ENCODE assay signal across 11 mouse cellular contexts in genomic region chr7:122575506-122575905, GRCm38 (mm10).
DNase-seq lines count a peak whose midpoint lies in the region; TF ChIP-seq lines count a peak whose summit lies in the region.
"Had no signal": no experiment of that assay in that cellular context is flagged by ENCODE, and none has a peak within 500 bp of the region (broad histone marks: within the 10 kb centered on the region; RNA-seq: fewer than 3 reads in every experiment).

No protein-coding gene starts in this region.

- H3K27me3 ChIP-seq in heart, embryonic 10.5 days (ENCODE audit: insufficient read depth, poor library complexity, severe bottlenecking): no peaks in the 10 kb centered on the region
- no peaks in the 10 kb centered on the region for H3K27me3 ChIP-seq in heart, adult 2 months (ENCODE audit: control insufficient read depth, insufficient read depth, low read length)
- H3K27me3 ChIP-seq: liver, embryonic 15.5 days; neural tube, embryonic 12.5 days had no signal

- H3K9me3 ChIP-seq in heart, embryonic 10.5 days: no peaks in the 10 kb centered on the region
- H3K9me3 ChIP-seq: liver, embryonic 15.5 days; neural tube, embryonic 12.5 days had no signal

- no peak overlapping the region for H3K9ac ChIP-seq in heart, adult 2 months (ENCODE audit: low read depth, low read length)
- H3K9ac ChIP-seq: liver, embryonic 15.5 days; neural tube, embryonic 12.5 days had no signal

- no peak for TF ChIP-seq POLR2A in heart, adult 2 months (IDR thresholded peaks at IDR 0.05; ENCODE audit: insufficient read depth, low read depth, low read length)

- no peaks in the 10 kb centered on the region for H3K36me3 ChIP-seq in heart, embryonic 10.5 days
- no peaks in the 10 kb centered on the region for H3K36me3 ChIP-seq in heart, adult 2 months (ENCODE audit: control insufficient read depth, insufficient read depth, low read length)
- H3K36me3 ChIP-seq: liver, embryonic 15.5 days; neural tube, embryonic 12.5 days had no signal

- peak; percentile 78 for DNase-seq in heart, embryonic 10.5 days (ENCODE audit: low spot score)
- DNase-seq in heart, adult 2 months: no peak
- peak in 1 of 2 experiments; percentile 39 for DNase-seq in layer of hippocampus, adult 2 months (ENCODE audit: low spot score in 2 of 2)
- no peak for DNase-seq in layer of hippocampus, postnatal 14 days (ENCODE audit: low spot score in 2 of 2)
- DNase-seq in embryo, embryonic 10.5 days (ENCODE audit: low spot score): peak; percentile 54
- DNase-seq in retina, postnatal 1 day: peak; percentile 90
- DNase-seq in spleen, postnatal 14 days (ENCODE audit: low spot score in 2 of 2): no peak
- no peak for DNase-seq in spleen, adult 18-20 months
- DNase-seq: cerebellum, postnatal 36 days had no signal

- H3K27ac ChIP-seq in heart, embryonic 10.5 days: 0 out of 2 replicates have a peak overlapping the region, but pooled peaks have one; percentile 48
- H3K27ac ChIP-seq in heart, adult 2 months: no peak overlapping the region
- peak overlapping the region; percentile 77; the same call in 1 of the 2 replicates for H3K27ac ChIP-seq in layer of hippocampus, adult 2 months
- H3K27ac ChIP-seq: liver, embryonic 15.5 days; neural tube, embryonic 12.5 days had no signal

- no peaks in the 10 kb centered on the region for H3K79me2 ChIP-seq in heart, adult 2 months (replicated peaks; ENCODE audit: control insufficient read depth, insufficient read depth, low read length)

- WGBS in heart, embryonic 10.5 days: 40% methylated on average over 8 of the region's 8 CpGs
- WGBS in heart, adult 2 months: 49% methylated on average over 8 of the region's 8 CpGs

- no peak for TF ChIP-seq EP300 in heart, adult 2 months (IDR thresholded peaks at IDR 0.05; ENCODE audit: insufficient read depth, low read depth, low read length)

- intact Hi-C loops in heart, adult 2 months (cut with DNase I): no loop called here

- TF ChIP-seq CTCF in heart, adult 2 months (IDR thresholded peaks at IDR 0.05): no peak
- TF ChIP-seq CTCF in layer of hippocampus, adult 2 months (conservative IDR thresholded peaks at IDR 0.05): no peak

- no peaks in the 10 kb centered on the region for H3K4me1 ChIP-seq in heart, embryonic 10.5 days
- peaks cover 2% of the 10 kb centered on the region; the same call in 1 of the 2 replicates for H3K4me1 ChIP-seq in heart, adult 2 months (ENCODE audit: control insufficient read depth, insufficient read depth, low read length)
- H3K4me1 ChIP-seq: liver, embryonic 15.5 days; neural tube, embryonic 12.5 days had no signal

- H3K4me3 ChIP-seq in heart, embryonic 10.5 days: no peak overlapping the region
- no peak overlapping the region for H3K4me3 ChIP-seq in heart, adult 2 months
- H3K4me3 ChIP-seq in layer of hippocampus, adult 2 months: no peak overlapping the region
- H3K4me3 ChIP-seq: liver, embryonic 15.5 days; neural tube, embryonic 12.5 days had no signal

Comparison
In these comparisons a context has a peak if more than half of its experiments do, and no peak if none do; other contexts are left out.
1. DNase-seq: peak in heart, embryonic 10.5 days (single experiment), embryo, embryonic 10.5 days (single experiment) and retina, postnatal 1 day (single experiment); none in heart, adult 2 months (0 of 2), layer of hippocampus, postnatal 14 days (0 of 2), spleen, postnatal 14 days (0 of 2) and spleen, adult 18-20 months (0 of 2).